Mouse (Mus musculus) cortical plate, adult 2 months (tissue): ENCODE data around the gene BC100530. TPM values are rescaled to one million over a fixed set of nuclear protein-coding genes. Genes with fewer than 3 reads are reported as not detected.
"Not testable (repeated sequence)": the region's sequence is repeated elsewhere in the genome, so short reads cannot be mapped to it uniquely, and the experiment has no call there.

Experiments used
- H3K27ac ChIP-seq: fragments of 200-500 bp; 2 replicates; pipeline ENCODE4 v1.5.1; 2012; ENCODE audit warnings: low read length, control low read depth, inconsistent platforms; ENCODE audit not compliant: insufficient read depth
- H3K4me1 ChIP-seq: fragments of 200-500 bp; 2 replicates; pipeline ENCODE4 v1.6.1; 2011; ENCODE audit warnings: low read length; ENCODE audit not compliant: control insufficient read depth, insufficient read depth
- H3K4me3 ChIP-seq: fragments of 200-500 bp; 2 replicates; pipeline ENCODE4 v1.5.1; 2011; ENCODE audit warnings: mild to moderate bottlenecking, low read length, control low read depth; ENCODE audit not compliant: insufficient read depth
- CTCF ChIP-seq: fragments of 200-500 bp; IDR thresholded peaks from 2 replicates; pipeline ENCODE4 v1.5.1; 2011; ENCODE audit warnings: mild to moderate bottlenecking, control low read depth, low read length; ENCODE audit not compliant: insufficient read depth; ENCODE audit errors: extremely low read depth
- POLR2A ChIP-seq: fragments of 200-500 bp; IDR thresholded peaks from 2 replicates; pipeline ENCODE4 v1.6.1; 2011; ENCODE audit warnings: mild to moderate bottlenecking, low read length, control low read depth; ENCODE audit not compliant: insufficient read depth; ENCODE audit errors: extremely low read depth
- polyA plus RNA-seq: library from polyadenylated mRNA; depleted of rRNA; stranded (reverse); fragments of >200 nt; gene quantifications from 2 replicates; pipeline ENCODE4 v1.2.3, GENCODE M21; 2012; rRNA removed

BC100530 gene
- not detected in 2 replicates for polyA plus RNA-seq

DNA sequence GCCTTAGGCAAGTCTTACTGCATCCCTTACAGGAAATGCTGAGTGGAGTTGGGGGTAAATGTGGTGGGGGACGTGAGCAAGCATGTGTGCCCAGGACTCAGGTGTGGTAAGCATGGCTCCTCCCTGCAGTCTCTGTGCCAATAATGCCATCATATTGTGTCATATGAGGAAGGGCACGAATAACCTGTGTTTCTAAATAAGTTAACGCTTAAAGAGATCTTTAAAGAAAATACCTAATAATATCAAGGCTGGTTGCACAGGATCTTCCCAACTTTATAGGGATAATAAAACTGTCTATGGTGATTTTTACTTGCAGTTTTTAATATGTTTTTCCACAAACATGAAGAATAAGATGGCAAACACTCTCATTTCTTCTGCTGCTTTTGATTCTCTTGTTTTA, at the start of gene BC100530:
Gene BC100530 (minus strand): TSS at position 101 of the 400 bp plus-strand sequence.
- not testable (repeated sequence) for H3K4me3 ChIP-seq, H3K27ac ChIP-seq, H3K4me1 ChIP-seq

DNA sequence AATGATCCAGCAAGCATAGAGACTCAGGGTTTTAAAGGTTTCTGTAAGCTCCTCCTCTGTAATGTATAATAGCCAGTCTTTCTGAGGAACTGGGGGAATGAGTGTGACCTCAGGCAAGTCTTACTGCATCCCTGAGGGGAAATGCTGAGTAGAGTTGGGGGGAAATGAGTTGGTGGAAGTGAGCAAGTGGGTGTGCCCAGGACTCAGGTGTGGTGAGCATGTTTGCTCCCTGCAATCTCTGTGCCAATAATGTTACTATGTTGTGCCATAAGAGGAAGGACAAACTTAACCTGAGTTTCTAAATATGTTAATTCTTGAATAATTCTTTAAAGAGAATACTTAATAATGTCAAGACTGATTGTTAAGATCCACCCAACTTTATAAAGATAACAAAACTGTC, 40.8 kb upstream of the BC100530 start, which contains the start of gene Stfa2:
Gene Stfa2 (minus strand): TSS at position 101 of the 400 bp plus-strand sequence.
- TF ChIP-seq CTCF, result no peak
- no peak for TF ChIP-seq POLR2A
- no peak within 1 kb of the TSS for H3K27ac ChIP-seq
- no peaks in the 10 kb centered on the region for H3K4me1 ChIP-seq
- H3K4me3 ChIP-seq, result no peak within 1 kb of the TSS

DNA sequence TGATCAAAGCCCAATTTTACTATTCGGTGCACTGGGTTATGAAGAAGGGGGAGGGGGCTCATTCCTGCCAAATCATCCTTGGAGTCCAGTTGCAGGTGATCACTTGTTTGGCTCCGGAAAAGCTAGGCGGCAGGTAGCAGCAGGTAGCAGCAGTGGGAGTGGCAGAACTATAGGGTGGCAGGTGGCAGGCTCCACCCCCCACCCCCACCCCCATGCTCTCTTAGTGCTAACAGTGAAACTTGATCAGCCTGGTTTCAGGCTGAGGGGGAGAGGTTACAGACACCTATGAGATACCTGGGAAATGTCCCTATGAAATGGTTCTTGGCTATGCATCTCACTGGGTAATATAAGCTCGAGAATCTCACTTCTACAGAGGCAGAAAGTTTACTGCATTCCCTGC, 21.5 kb upstream of the BC100530 start:
- Histone ChIP-seq H3K4me1 (no peaks in the 10 kb centered on the region), H3K27ac (no peak overlapping the region), H3K4me3 (no peak overlapping the region)
- TF ChIP-seq POLR2A (no peak), CTCF (no peak)

DNA sequence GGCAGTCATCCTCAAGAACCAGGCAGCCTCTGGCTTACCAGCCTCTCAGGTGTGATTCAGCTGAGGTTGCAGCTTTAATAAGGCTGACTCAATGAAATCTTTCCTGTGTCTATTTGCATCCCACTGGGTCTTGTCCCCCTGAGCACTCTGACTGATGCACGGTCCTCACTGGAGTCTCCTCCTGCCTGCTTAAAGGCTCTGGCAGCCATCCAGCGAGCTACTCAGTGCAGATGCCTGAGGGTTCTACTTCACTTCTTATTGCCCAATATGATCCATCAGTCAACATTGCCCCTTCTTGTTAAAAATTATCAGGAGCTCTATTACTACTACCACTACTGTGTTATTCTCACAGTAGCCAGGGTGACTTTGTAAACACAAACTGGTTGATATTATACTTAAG, 30.4 kb downstream of the BC100530 start:
- Histone ChIP-seq H3K4me3 (no peak overlapping the region), H3K27ac (no peak overlapping the region), H3K4me1 (no peaks in the 10 kb centered on the region)
- no peak for TF ChIP-seq POLR2A
- no peak for TF ChIP-seq CTCF

DNA sequence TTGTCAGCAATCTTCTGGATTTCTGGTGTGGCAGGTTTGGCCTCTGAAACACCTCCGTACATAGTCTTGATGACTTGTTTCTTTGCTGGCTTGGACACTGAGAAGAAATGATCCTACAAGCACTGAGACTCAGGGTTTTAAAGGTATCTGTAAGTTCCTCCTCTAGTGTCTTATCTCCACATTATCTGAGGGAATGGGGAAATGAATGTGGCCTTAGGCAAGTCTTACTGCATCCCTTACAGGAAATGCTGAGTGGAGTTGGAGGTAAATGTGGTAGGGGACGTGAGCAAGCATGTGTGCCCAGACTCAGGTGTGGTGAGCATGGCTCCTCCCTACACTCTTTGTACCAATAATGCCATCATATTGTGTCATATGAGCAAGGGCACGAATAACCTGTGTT, 33.3 kb downstream of the BC100530 start, which contains the start of gene BC117090:
Gene BC117090 (minus strand): TSS at position 101 of the 400 bp plus-strand sequence.
- H3K4me3 ChIP-seq, result no peak within 1 kb of the TSS
- TF ChIP-seq POLR2A (no peak), CTCF (no peak)
- H3K4me1 ChIP-seq, result no peaks in the 10 kb centered on the region
- H3K27ac ChIP-seq, result no peak within 1 kb of the TSS

DNA sequence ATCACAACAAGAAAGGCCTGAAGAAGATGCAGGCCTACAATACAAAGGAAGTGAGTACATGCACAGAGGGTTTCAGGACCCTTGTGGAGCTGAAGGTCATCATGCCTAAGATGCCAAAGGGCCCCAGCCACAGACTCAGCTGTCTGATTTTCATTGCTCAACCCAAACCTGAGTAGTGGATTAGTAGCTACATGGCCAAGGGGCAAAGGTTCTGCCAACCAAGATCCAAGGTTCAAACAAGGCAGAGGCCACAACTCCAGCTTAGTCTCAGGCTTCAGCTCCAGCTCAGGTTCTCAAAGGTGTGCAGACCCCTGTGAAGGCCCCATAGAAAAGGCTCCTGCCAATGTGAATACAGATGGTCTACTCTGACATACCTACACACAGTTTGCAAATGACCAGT, 48.3 kb downstream of the BC100530 start:
- Histone ChIP-seq H3K27ac (no peak overlapping the region), H3K4me1 (no peaks in the 10 kb centered on the region), H3K4me3 (no peak overlapping the region)
- no peak for TF ChIP-seq CTCF
- no peak for TF ChIP-seq POLR2A

DNA sequence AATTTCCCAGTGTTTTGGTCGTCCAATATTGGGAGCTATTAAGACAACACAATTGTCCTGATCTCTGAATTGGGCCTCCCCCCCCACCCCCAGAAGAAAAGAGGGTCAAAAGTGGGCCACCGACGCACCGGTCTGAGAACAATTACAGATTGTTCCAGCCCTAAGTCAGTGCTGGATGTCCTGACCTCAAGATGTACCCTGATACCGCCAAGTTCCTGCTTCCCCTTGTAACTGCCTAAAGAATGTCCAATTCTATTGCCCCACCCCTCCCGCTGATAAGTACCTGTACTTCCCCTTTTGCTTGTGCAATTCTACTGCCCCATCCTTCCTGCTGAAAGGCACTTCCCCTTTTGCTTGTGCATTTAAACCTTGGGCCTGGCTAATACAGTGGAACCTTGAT, 51.4 kb downstream of the BC100530 start:
- not testable (repeated sequence) for H3K4me3 ChIP-seq, H3K4me1 ChIP-seq, H3K27ac ChIP-seq

Other genes starting within 250 kb of the BC100530 start
- gene Csta1, start 236.5 kb downstream of the BC100530 start, polyA plus RNA-seq, result not detected in 2 replicates
- gene Stfa2l1, start 210.9 kb downstream of the BC100530 start, polyA plus RNA-seq, result not detected in 2 replicates
- not detected in 2 replicates for gene Gm5483, start 183.5 kb downstream of the BC100530 start, polyA plus RNA-seq
- gene Gm5416, start 157.3 kb downstream of the BC100530 start, polyA plus RNA-seq, result not detected in 2 replicates
- not detected in 2 replicates for gene 2010005H15Rik, start 146.3 kb downstream of the BC100530 start, polyA plus RNA-seq
- gene Stfa1, start 90.8 kb downstream of the BC100530 start, polyA plus RNA-seq, result not detected in 2 replicates
- gene BC117090, start 33.4 kb downstream of the BC100530 start, polyA plus RNA-seq, result not detected in 2 replicates
- not detected in 2 replicates for gene Stfa2, start 40.7 kb upstream of the BC100530 start, polyA plus RNA-seq
- gene Stfa3, start 87.6 kb upstream of the BC100530 start, polyA plus RNA-seq, result not detected in 2 replicates
- gene Casr, start 194.4 kb upstream of the BC100530 start, polyA plus RNA-seq, result 0.31 and 0.32 TPM in 2 replicates